Comparison of ENCODE assay signal across 40 mouse cellular contexts in genomic region chr4:98826701-98827100, GRCm38 (mm10). TPM values are rescaled to one million over a fixed set of nuclear protein-coding genes. Genes with fewer than 3 reads are reported as not detected.
"Had no signal": no experiment of that assay in that cellular context is flagged by ENCODE, and none has a peak within 500 bp of the region (broad histone marks: within the 10 kb centered on the region; RNA-seq: fewer than 3 reads in every experiment).

No protein-coding gene starts in this region.

- H3K27ac ChIP-seq: gastrocnemius, adult 2 months; heart, embryonic 10.5 days; hindbrain, embryonic 10.5 days; hindbrain, embryonic 12.5 days; hindbrain, embryonic 14.5 days; intestine, embryonic 15.5 days; layer of hippocampus, adult 2 months; limb, embryonic 13.5 days; limb, embryonic 15.5 days; liver, embryonic 12.5 days; liver, embryonic 14.5 days had no signal

- H3K27me3 ChIP-seq: heart, embryonic 12.5 days; hindbrain, embryonic 12.5 days; intestine, embryonic 15.5 days; limb, embryonic 13.5 days; limb, embryonic 15.5 days; liver, embryonic 12.5 days had no signal

- DNase-seq: gastrocnemius, adult 2 months; gastrocnemius, postnatal 10 days; gastrocnemius, postnatal 25 days; heart, adult 18-20 months; heart, postnatal 10 days; heart, postnatal 4 days; kidney, adult 18-20 months; kidney, adult 8-10 months; kidney, postnatal 10 days; kidney, postnatal 4 days; left cerebral cortex, postnatal 4 days had no signal

- H3K4me1 ChIP-seq: hindbrain, embryonic 12.5 days; intestine, embryonic 15.5 days; liver, embryonic 12.5 days had no signal

- ATAC-seq: hindbrain, embryonic 16.5 days; inflammation-experienced regulatory T-cells, adult 6 months; intestine, embryonic 15.5 days; intestine, postnatal 0 days; liver, embryonic 12.5 days had no signal

- H3K9me3 ChIP-seq: heart, embryonic 10.5 days; heart, embryonic 12.5 days; hindbrain, embryonic 10.5 days; hindbrain, embryonic 12.5 days; intestine, embryonic 15.5 days; limb, embryonic 13.5 days; limb, embryonic 15.5 days; liver, embryonic 12.5 days had no signal

- H3K4me2 ChIP-seq: heart, embryonic 12.5 days; hindbrain, embryonic 12.5 days; hindbrain, embryonic 14.5 days; intestine, embryonic 15.5 days; limb, embryonic 13.5 days; limb, embryonic 15.5 days; liver, embryonic 12.5 days had no signal

- H3K9ac ChIP-seq: heart, embryonic 12.5 days; hindbrain, embryonic 12.5 days; hindbrain, embryonic 14.5 days; intestine, embryonic 15.5 days; limb, embryonic 13.5 days; limb, embryonic 15.5 days; liver, embryonic 12.5 days; liver, embryonic 14.5 days had no signal

- H3K36me3 ChIP-seq: heart, embryonic 10.5 days; heart, embryonic 12.5 days; hindbrain, embryonic 10.5 days; hindbrain, embryonic 12.5 days; intestine, embryonic 15.5 days; limb, embryonic 13.5 days; limb, embryonic 15.5 days; liver, embryonic 12.5 days had no signal

- H3K4me3 ChIP-seq: gastrocnemius, adult 2 months; heart, embryonic 10.5 days; heart, embryonic 12.5 days; hindbrain, embryonic 10.5 days; hindbrain, embryonic 12.5 days; intestine, embryonic 15.5 days; layer of hippocampus, adult 2 months; limb, embryonic 13.5 days; limb, embryonic 15.5 days; liver, embryonic 12.5 days had no signal

RNA-seq across cellular contexts. Expression of gene I0C0044D17Rik, which starts 3.1 kb away (rescaled TPM):
- total RNA-seq: gastrocnemius, adult 2 months; gastrocnemius, postnatal 10 days; gastrocnemius, postnatal 25 days; gastrocnemius, postnatal 4 days; granulocyte monocyte progenitor cell, adult 5-6 weeks; heart, adult 18-20 months; heart, adult 8-10 months; heart, postnatal 10 days; heart, postnatal 25 days; heart, postnatal 4 days; layer of hippocampus, adult 2 months; layer of hippocampus, postnatal 10 days; layer of hippocampus, postnatal 25 days; left cerebral cortex, adult 8-10 months; left cerebral cortex, postnatal 10 days; left cerebral cortex, postnatal 25 days; left cerebral cortex, postnatal 4 days; liver, adult 2 months had no signal
- polyA plus RNA-seq: heart, embryonic 10.5 days; heart, embryonic 12.5 days; heart, embryonic 14.5 days; heart, embryonic 16.5 days; hindbrain, embryonic 10.5 days; hindbrain, embryonic 12.5 days; hindbrain, embryonic 14.5 days; hindbrain, embryonic 16.5 days; inflammation-experienced regulatory T-cells, adult 6 months; intestine, embryonic 15.5 days; intestine, postnatal 0 days; kidney, embryonic 14.5 days; kidney, embryonic 16.5 days; limb, embryonic 13.5 days; limb, embryonic 15.5 days; liver, adult 2 months; liver, embryonic 12.5 days; liver, embryonic 14.5 days; liver, embryonic 16.5 days had no signal

RNA-seq across cellular contexts. Expression of gene Kank4, which starts 9.4 kb away (rescaled TPM):
- total RNA-seq: granulocyte monocyte progenitor cell, adult 5-6 weeks; liver, adult 2 months had no signal
- polyA plus RNA-seq: inflammation-experienced regulatory T-cells, adult 6 months had no signal
